Mouse (Mus musculus) kidney, embryonic 14.5 days (tissue): ENCODE measurements around the gene Pdcd5. TPM values are rescaled to one million over a fixed set of nuclear protein-coding genes. Genes with fewer than 3 reads are reported as not detected.

ENCODE experiments used
- ATAC-seq: fragments of 200-750 bp; cut with Nextera tagmentation; 2 replicates; pipeline ENCODE4 v1.8.0; 2017; ENCODE audit warnings: moderate number of reproducible peaks, mild to moderate bottlenecking, moderate TSS enrichment, moderate library complexity; ENCODE audit not compliant: low FRiP score, low TSS enrichment
- H3K27ac ChIP-seq: fragments of 300-500 bp; sonication (generic); 2 replicates; pipeline ENCODE4 v1.5.1; 2014; ENCODE audit warnings: low read depth, mild to moderate bottlenecking, low read length, moderate library complexity, mixed read lengths
- H3K27me3 ChIP-seq: fragments of 300-500 bp; sonication (generic); 2 replicates; pipeline ENCODE4 v1.6.1; 2014; ENCODE audit warnings: mild to moderate bottlenecking, low read length; ENCODE audit not compliant: control insufficient read depth, insufficient read depth
- H3K36me3 ChIP-seq: fragments of 300-500 bp; sonication (generic); 2 replicates; pipeline ENCODE4 v1.6.1; 2014; ENCODE audit warnings: low read length, mixed read lengths; ENCODE audit not compliant: control insufficient read depth, insufficient read depth
- H3K4me1 ChIP-seq: fragments of 300-500 bp; sonication (generic); 2 replicates; pipeline ENCODE4 v1.6.1; 2014; ENCODE audit warnings: low read length, mixed read lengths; ENCODE audit not compliant: control insufficient read depth, insufficient read depth
- H3K4me2 ChIP-seq: fragments of 300-500 bp; sonication (generic); replicated peaks from 2 replicates; pipeline ENCODE4 v1.6.1; 2014; ENCODE audit warnings: low read depth, mild to moderate bottlenecking, low read length
- H3K4me3 ChIP-seq: fragments of 300-500 bp; sonication (generic); 2 replicates; pipeline ENCODE4 v1.5.1; 2014; ENCODE audit warnings: mild to moderate bottlenecking, low read length
- H3K9ac ChIP-seq: fragments of 300-500 bp; sonication (generic); 2 replicates; pipeline ENCODE4 v1.6.1; 2014; ENCODE audit warnings: low read depth, mild to moderate bottlenecking, low read length, moderate library complexity
- H3K9me3 ChIP-seq: fragments of 300-500 bp; sonication (generic); 2 replicates; pipeline ENCODE4 v1.6.1; 2016; ENCODE audit warnings: low read length; ENCODE audit not compliant: control insufficient read depth
- WGBS: fragments of 180-500 bp; shearing (Covaris S2); extraction: QIAGEN DNeasy Blood & Tissue Kit; methylation state at CpG from one replicate; pipeline ENCODE4 v1.1.7; 2014; 5-methylcytosine and 5-hydroxymethylcytosine counted together
- polyA plus RNA-seq: library from polyadenylated mRNA; unstranded; fragments of >200 nt; fragmentation: Nextera tagmentation; extraction: Ambion mirVana; gene quantifications from 2 replicates; pipeline ENCODE4 v1.2.1, GENCODE M21; 2014

Pdcd5 gene
- polyA plus RNA-seq = 288 and 371 TPM in 2 replicates

GRCm38 (mm10) chr7:35647101-35647698, at the start of gene Pdcd5:
TSS of gene Pdcd5 (minus strand) at chr7:35647521.
- H3K4me3 ChIP-seq = peak within 1 kb of the TSS; percentile 99
- peak within 1 kb of the TSS; percentile 90 for H3K9ac ChIP-seq
- WGBS = 1% methylated on average over 55 of the region's 64 CpGs
- 0 out of 2 replicates have a peak, but pooled peaks cover 5% of the 10 kb centered on the region for H3K9me3 ChIP-seq
- H3K27me3 ChIP-seq = no peaks in the 10 kb centered on the region
- peak; percentile 86 for ATAC-seq
- H3K36me3 ChIP-seq = peaks cover 35% of the 10 kb centered on the region
- H3K27ac ChIP-seq = peak within 1 kb of the TSS; percentile 66
- no peaks in the 10 kb centered on the region; the same call in 1 of the 2 replicates for H3K4me1 ChIP-seq
- H3K4me2 ChIP-seq = peak within 1 kb of the TSS; percentile 65

- peaks cover 3% of the 10 kb centered on the region; the same call in 1 of the 2 replicates for H3K4me1 ChIP-seq
- ATAC-seq = no peak
- peaks cover 11% of the 10 kb centered on the region; the same call in 1 of the 2 replicates for H3K36me3 ChIP-seq
- 93% methylated on average over 12 of the region's 12 CpGs for WGBS
- H3K4me3 ChIP-seq = no peak overlapping the region
- no peak overlapping the region for H3K27ac ChIP-seq
- no peaks in the 10 kb centered on the region for H3K27me3 ChIP-seq
- no peaks in the 10 kb centered on the region for H3K9me3 ChIP-seq
- no peak overlapping the region for H3K4me2 ChIP-seq
- H3K9ac ChIP-seq = no peak overlapping the region
Measured at GRCm38 (mm10) chr7:35692641-35693040, 45.3 kb upstream of the Pdcd5 start.

GRCm38 (mm10) chr7:35692117-35692516, 44.8 kb upstream of the Pdcd5 start:
- H3K36me3 ChIP-seq = peaks cover 11% of the 10 kb centered on the region; the same call in 1 of the 2 replicates
- no peak overlapping the region for H3K4me2 ChIP-seq
- no peaks in the 10 kb centered on the region for H3K27me3 ChIP-seq
- peaks cover 6% of the 10 kb centered on the region for H3K4me1 ChIP-seq
- 85% methylated on average over 14 of the region's 14 CpGs for WGBS
- H3K9ac ChIP-seq = no peak overlapping the region
- H3K4me3 ChIP-seq = no peak overlapping the region
- H3K9me3 ChIP-seq = no peaks in the 10 kb centered on the region
- ATAC-seq = no peak
- H3K27ac ChIP-seq = no peak overlapping the region

DNA sequence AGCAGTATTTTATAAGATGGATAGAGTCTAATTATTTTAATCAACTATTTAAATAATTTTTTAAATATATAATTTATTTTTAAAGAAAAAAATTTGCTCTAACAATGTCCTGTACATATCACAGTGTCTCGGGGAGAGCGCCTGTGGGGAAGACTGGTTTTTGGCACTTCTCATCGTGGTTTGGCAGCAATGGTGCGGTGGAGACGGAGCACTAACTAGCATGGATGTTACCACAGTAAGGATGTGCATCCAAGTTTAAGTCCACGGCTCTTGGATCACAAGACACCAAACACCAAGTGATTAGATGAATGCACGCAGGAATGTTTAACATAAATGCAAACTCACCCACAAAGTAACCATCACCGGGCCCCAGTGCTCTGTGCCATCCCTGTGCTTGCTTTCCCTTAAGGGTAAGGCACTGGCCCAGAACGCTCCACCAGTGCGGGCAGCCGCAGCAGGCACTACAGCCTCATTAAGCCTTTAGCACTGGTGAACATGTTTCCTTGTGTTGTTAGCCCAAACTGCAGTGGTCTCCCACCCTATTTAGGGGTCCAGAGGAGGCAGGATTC, 41.5 kb upstream of the Pdcd5 start:
- Histone ChIP-seq H3K9me3 (no peaks in the 10 kb centered on the region), H3K27me3 (no peaks in the 10 kb centered on the region), H3K36me3 (peaks cover 8% of the 10 kb centered on the region; the same call in 1 of the 2 replicates), H3K4me3 (no peak overlapping the region), H3K4me1 (peaks cover 14% of the 10 kb centered on the region), H3K9ac (no peak overlapping the region), H3K4me2 (no peak overlapping the region), H3K27ac (no peak overlapping the region)
- no peak for ATAC-seq
- WGBS = 77% methylated on average over 11 of the region's 11 CpGs

- no peak for ATAC-seq
- H3K4me2 ChIP-seq = no peak overlapping the region
- peaks cover 8% of the 10 kb centered on the region; the same call in 1 of the 2 replicates for H3K36me3 ChIP-seq
- H3K9me3 ChIP-seq = no peaks in the 10 kb centered on the region
- no peaks in the 10 kb centered on the region for H3K27me3 ChIP-seq
- H3K4me1 ChIP-seq = peaks cover 14% of the 10 kb centered on the region
- H3K4me3 ChIP-seq = no peak overlapping the region
- WGBS = 63% methylated on average over 9 of the region's 9 CpGs
- H3K9ac ChIP-seq = no peak overlapping the region
- H3K27ac ChIP-seq = no peak overlapping the region
Measured at GRCm38 (mm10) chr7:35688276-35688675, 41.0 kb upstream of the Pdcd5 start.

DNA sequence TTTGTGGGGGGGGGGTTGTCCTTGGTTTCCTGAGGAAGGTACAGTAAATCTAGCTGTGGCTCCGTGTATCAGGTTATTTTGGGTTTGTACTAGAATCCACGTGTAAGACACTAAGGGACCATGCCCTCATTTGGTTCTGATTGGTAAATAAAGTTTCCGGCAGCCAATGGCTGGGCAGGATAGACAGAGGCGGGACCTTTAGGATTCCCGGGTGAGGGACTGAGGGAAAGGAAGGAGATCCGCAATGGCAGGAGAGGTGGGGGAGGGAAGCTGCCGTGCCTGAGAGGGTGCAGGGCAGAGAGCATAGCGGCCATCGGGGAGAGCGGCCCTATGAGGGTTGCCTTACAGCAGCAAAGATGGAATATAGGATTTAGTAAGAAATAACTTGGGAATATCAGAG, 39.9 kb upstream of the Pdcd5 start:
- 16% methylated on average over 10 of the region's 10 CpGs for WGBS
- peak overlapping the region; percentile 31 for H3K4me2 ChIP-seq
- peak; percentile 63; the same call in 1 of the 2 replicates for ATAC-seq

GRCm38 (mm10) chr7:35686756-35687155, 39.4 kb upstream of the Pdcd5 start:
- peaks cover 14% of the 10 kb centered on the region for H3K4me1 ChIP-seq
- ATAC-seq = peak; percentile 50; the same call in 1 of the 2 replicates
- peak overlapping the region; percentile 31 for H3K4me2 ChIP-seq
- H3K9ac ChIP-seq = no peak overlapping the region
- no peaks in the 10 kb centered on the region for H3K27me3 ChIP-seq
- peaks cover 2% of the 10 kb centered on the region; the same call in 1 of the 2 replicates for H3K36me3 ChIP-seq
- peak overlapping the region; percentile 17; the same call in 1 of the 2 replicates for H3K27ac ChIP-seq
- 21% methylated on average over 13 of the region's 13 CpGs for WGBS
- H3K9me3 ChIP-seq = no peaks in the 10 kb centered on the region
- 0 out of 2 replicates have a peak overlapping the region, but pooled peaks have one; percentile 1 for H3K4me3 ChIP-seq

More for the DNA sequence above, 39.9 kb upstream of the Pdcd5 start:
- Histone ChIP-seq H3K27ac (no peak overlapping the region), H3K36me3 (peaks cover 4% of the 10 kb centered on the region; the same call in 1 of the 2 replicates), H3K27me3 (no peaks in the 10 kb centered on the region), H3K4me1 (peaks cover 14% of the 10 kb centered on the region), H3K4me3 (0 out of 2 replicates have a peak overlapping the region, but pooled peaks have one; percentile 1), H3K9ac (no peak overlapping the region), H3K9me3 (no peaks in the 10 kb centered on the region)

- ATAC-seq = peak; percentile 74; the same call in 1 of the 2 replicates
- no peaks in the 10 kb centered on the region for H3K27me3 ChIP-seq
- WGBS = 42% methylated on average over 11 of the region's 11 CpGs
- 0 out of 2 replicates have a peak, but pooled peaks cover 2% of the 10 kb centered on the region for H3K36me3 ChIP-seq
- 0 out of 2 replicates have a peak overlapping the region, but pooled peaks have one; percentile 24 for H3K27ac ChIP-seq
- H3K4me3 ChIP-seq = no peak overlapping the region
- H3K9ac ChIP-seq = no peak overlapping the region
- peaks cover 14% of the 10 kb centered on the region for H3K4me1 ChIP-seq
- peak overlapping the region; percentile 31; the same call in 1 of the 2 replicates for H3K4me2 ChIP-seq
- no peaks in the 10 kb centered on the region for H3K9me3 ChIP-seq
Measured at GRCm38 (mm10) chr7:35686216-35686615, 38.9 kb upstream of the Pdcd5 start.
